Comparison of ENCODE assay signal across 10 mouse cellular contexts in genomic region chrX:101085920-101086319, GRCm38 (mm10). TPM values are rescaled to one million over a fixed set of nuclear protein-coding genes. Genes with fewer than 3 reads are reported as not detected.
DNase-seq lines count a peak whose midpoint lies in the region; ATAC-seq lines count a peak whose summit lies in the region.
"Had no signal": no experiment of that assay in that cellular context is flagged by ENCODE, and none has a peak within 500 bp of the region (broad histone marks: within the 10 kb centered on the region; RNA-seq: fewer than 3 reads in every experiment).

TSS of gene Slc7a3 (minus strand) at chrX:101086020.

- H3K27ac ChIP-seq in embryonic facial prominence, embryonic 13.5 days: no peak within 1 kb of the TSS
- H3K27ac ChIP-seq in intestine, embryonic 15.5 days: no peak within 1 kb of the TSS
- no peak within 1 kb of the TSS for H3K27ac ChIP-seq in neural tube, embryonic 12.5 days

- WGBS in embryonic facial prominence, embryonic 13.5 days: 36% methylated on average over 11 of the region's 11 CpGs
- WGBS in intestine, embryonic 15.5 days: 39% methylated on average over 11 of the region's 11 CpGs
- 36% methylated on average over 11 of the region's 11 CpGs for WGBS in neural tube, embryonic 12.5 days

- no peaks in the 10 kb centered on the region for H3K9me3 ChIP-seq in embryonic facial prominence, embryonic 13.5 days
- no peaks in the 10 kb centered on the region for H3K9me3 ChIP-seq in intestine, embryonic 15.5 days
- no peaks in the 10 kb centered on the region for H3K9me3 ChIP-seq in neural tube, embryonic 12.5 days

- intact Hi-C loops in left cerebral cortex, postnatal 10 days (cut with DNase I): no loop called here
- intact Hi-C loops in left cerebral cortex, postnatal 4 days (cut with DNase I): no loop called here

- 0 out of 2 replicates have a peak within 1 kb of the TSS, but pooled peaks have one; percentile 32 for H3K9ac ChIP-seq in embryonic facial prominence, embryonic 13.5 days
- no peak within 1 kb of the TSS for H3K9ac ChIP-seq in intestine, embryonic 15.5 days
- no peak within 1 kb of the TSS for H3K9ac ChIP-seq in neural tube, embryonic 12.5 days

- H3K36me3 ChIP-seq in embryonic facial prominence, embryonic 13.5 days: no peaks in the 10 kb centered on the region
- H3K36me3 ChIP-seq in intestine, embryonic 15.5 days: no peaks in the 10 kb centered on the region
- H3K36me3 ChIP-seq in neural tube, embryonic 12.5 days: no peaks in the 10 kb centered on the region

- DNase-seq in left cerebral cortex, postnatal 10 days (ENCODE audit: extremely low spot score in 1 of 2, low spot score in 2 of 2): no peak
- DNase-seq in left cerebral cortex, postnatal 4 days: no peak
- DNase-seq in ovary, adult 18-20 months (ENCODE audit: low spot score): no peak
- DNase-seq in urinary bladder, adult 2 months (ENCODE audit: low spot score): no peak
- DNase-seq in urinary bladder, postnatal 25 days (ENCODE audit: low spot score): no peak

- ATAC-seq in embryonic facial prominence, embryonic 13.5 days (ENCODE audit: insufficient number of reproducible peaks, insufficient read depth, low FRiP score, low TSS enrichment, low read depth): no peak
- ATAC-seq in intestine, embryonic 15.5 days: no peak
- no peak for ATAC-seq in neural tube, embryonic 12.5 days (ENCODE audit: low FRiP score, low read depth)

- no peaks in the 10 kb centered on the region for H3K4me1 ChIP-seq in embryonic facial prominence, embryonic 13.5 days
- H3K4me1 ChIP-seq in intestine, embryonic 15.5 days (replicated peaks): no peaks in the 10 kb centered on the region
- no peaks in the 10 kb centered on the region for H3K4me1 ChIP-seq in neural tube, embryonic 12.5 days

- H3K4me2 ChIP-seq in embryonic facial prominence, embryonic 13.5 days: peak within 1 kb of the TSS; percentile 59
- peak within 1 kb of the TSS; percentile 56 for H3K4me2 ChIP-seq in intestine, embryonic 15.5 days (replicated peaks)
- H3K4me2 ChIP-seq in neural tube, embryonic 12.5 days (replicated peaks): peak within 1 kb of the TSS; percentile 59

- peaks cover 32% of the 10 kb centered on the region for H3K27me3 ChIP-seq in embryonic facial prominence, embryonic 13.5 days
- 0 out of 2 replicates have a peak, but pooled peaks cover 6% of the 10 kb centered on the region for H3K27me3 ChIP-seq in intestine, embryonic 15.5 days (replicated peaks)
- H3K27me3 ChIP-seq in neural tube, embryonic 12.5 days (replicated peaks): no peaks in the 10 kb centered on the region

- H3K4me3 ChIP-seq in embryonic facial prominence, embryonic 13.5 days: peak within 1 kb of the TSS; percentile 35
- H3K4me3 ChIP-seq in intestine, embryonic 15.5 days (replicated peaks): peak within 1 kb of the TSS; percentile 24
- peak within 1 kb of the TSS; percentile 9; the same call in 1 of the 2 replicates for H3K4me3 ChIP-seq in neural tube, embryonic 12.5 days
- H3K4me3 ChIP-seq: erythroblast, embryonic 14.5 days had no signal

RNA-seq across cellular contexts. Expression of gene Slc7a3, which starts in this region (rescaled TPM):
- 10 to 100 TPM; 15.0 to 16.5 TPM for total RNA-seq in left cerebral cortex, postnatal 10 days (2021)
- 10 to 100 TPM in 1 of 2 experiments, 1 to 10 TPM in 1; 7.6 to 13.2 TPM for total RNA-seq in left cerebral cortex, postnatal 4 days (2021)
- polyA plus RNA-seq in embryonic facial prominence, embryonic 13.5 days (2015; fragmentation: Nextera tagmentation; extraction: Ambion mirVana): 1.6 TPM in 2 replicates
- 1.5 and 1.6 TPM in 2 replicates for polyA plus RNA-seq in intestine, embryonic 15.5 days (2015; fragmentation: Nextera tagmentation; extraction: Ambion mirVana)
- 0.78 and 0.94 TPM in 2 replicates for polyA plus RNA-seq in neural tube, embryonic 12.5 days (2016; fragmentation: Nextera tagmentation; extraction: Ambion mirVana)
- 2.6 and 3.1 TPM in 2 replicates for polyA plus RNA-seq in urinary bladder, adult 2 months (2012; rRNA removed)
- total RNA-seq: liver, adult 2 months had no signal
- polyA plus RNA-seq: liver, adult 2 months had no signal
